Mouse (Mus musculus): Measurements from ENCODE around the gene Pth2.

GRCm38 (mm10) chr7:45139904-45140723 lies 40.7 kb upstream of the Pth2 start:
- TF ChIP-seq CTCF (IDR thresholded peaks at IDR 0.05; ENCODE audit: low read depth) (no peak), EP300 (optimal IDR thresholded peaks at IDR 0.05) (no peak)
